Mouse (Mus musculus): ENCODE data around the gene Larp4. TPM values are rescaled to one million over a fixed set of nuclear protein-coding genes. Genes with fewer than 3 reads are reported as not detected.

Larp4 gene
- polyA plus RNA-seq, 1 experiment = 23.8 TPM

DNA sequence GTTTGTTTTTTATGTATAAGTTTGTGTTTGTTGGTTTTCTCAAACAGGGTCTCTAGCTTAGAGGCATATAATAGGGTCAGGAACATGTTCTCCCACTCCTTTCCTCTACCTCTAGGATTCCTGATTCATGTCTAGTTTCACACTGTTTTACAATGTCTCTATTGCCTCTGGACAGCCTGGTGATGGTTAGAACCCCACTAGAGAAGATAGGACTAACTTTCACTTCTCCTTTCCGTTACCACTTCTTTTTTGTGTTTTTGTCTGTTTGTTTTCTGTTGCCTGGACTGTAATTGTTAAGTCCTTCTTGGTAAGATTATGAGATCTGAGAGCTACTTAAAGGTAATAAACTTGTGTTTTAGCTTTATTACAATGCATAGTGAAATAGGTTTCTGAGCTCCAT is 29.5 kb downstream of the Larp4 start:
- 66% methylated on average over 1 of the region's 1 CpGs for WGBS
- DNase-seq (ENCODE audit: low read depth, low spot score) = no peak

- DNase-seq (ENCODE audit: low read depth, low spot score) = no peak
- WGBS = 82% methylated on average over 7 of the region's 7 CpGs
These were observed 34.9 kb downstream of the Larp4 start for GRCm38 (mm10) chr15:100004677-100005273.

GRCm38 (mm10) chr15:100006180-100006579 is 36.3 kb downstream of the Larp4 start:
- no peak for DNase-seq (ENCODE audit: low read depth, low spot score)

DNA sequence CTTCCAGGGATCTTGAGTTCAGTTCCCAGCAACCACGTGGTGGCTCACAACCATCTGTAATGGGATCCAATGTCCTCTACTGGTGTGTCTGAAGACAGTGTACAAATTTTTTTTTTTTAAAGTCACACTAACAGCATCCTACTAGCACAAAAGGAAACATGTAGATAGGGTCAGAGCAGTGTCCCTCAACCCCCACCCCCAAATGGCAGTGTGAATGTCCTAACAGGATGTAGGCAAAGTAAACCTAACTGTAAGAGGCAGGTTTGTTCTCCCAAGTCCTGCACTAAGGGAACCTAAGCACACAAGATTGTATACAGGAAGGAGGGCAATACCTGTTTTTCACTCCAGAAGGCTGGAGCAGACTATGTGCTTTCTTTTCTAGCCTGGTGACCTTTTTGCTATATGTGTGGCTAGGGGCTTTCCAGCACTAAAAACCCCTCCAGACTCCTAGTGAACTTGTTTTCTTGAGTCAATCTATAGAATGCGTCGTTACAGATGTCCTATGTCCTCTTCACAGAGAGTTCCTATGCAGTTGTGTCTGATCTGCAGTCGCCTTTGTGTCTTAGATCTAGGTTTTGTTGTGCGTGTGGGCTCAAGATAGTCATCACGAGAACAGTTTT is 48.5 kb downstream of the Larp4 start:
- no peak for DNase-seq (ENCODE audit: low read depth, low spot score)
- 85% methylated on average over 6 of the region's 6 CpGs for WGBS

- WGBS = 97% methylated on average over 1 of the region's 1 CpGs
- DNase-seq (ENCODE audit: low read depth, low spot score) = no peak
These were observed 51.3 kb downstream of the Larp4 start for GRCm38 (mm10) chr15:100021175-100021574.

DNA sequence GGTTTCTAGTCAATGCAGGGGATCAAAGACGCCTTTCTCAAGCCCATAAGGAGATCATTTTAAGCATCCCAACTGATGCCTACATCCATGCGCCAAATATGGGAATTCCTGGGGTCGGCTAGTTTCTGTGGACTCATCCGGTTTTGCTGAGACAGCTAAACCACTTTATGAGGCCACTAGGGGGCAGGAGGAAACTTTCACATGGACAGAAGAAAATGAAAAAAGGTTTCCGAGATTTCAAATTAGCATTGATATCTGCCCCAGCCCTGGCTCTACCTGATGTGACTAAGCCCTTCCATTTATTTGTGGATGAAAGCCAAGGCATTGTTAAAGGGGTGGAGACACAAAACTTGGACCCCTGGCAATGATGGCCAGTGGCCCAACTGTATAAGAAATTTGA is 53.1 kb downstream of the Larp4 start:
- DNase-seq (ENCODE audit: low read depth, low spot score) = no peak
- WGBS = 12% methylated on average over 5 of the region's 5 CpGs

DNA sequence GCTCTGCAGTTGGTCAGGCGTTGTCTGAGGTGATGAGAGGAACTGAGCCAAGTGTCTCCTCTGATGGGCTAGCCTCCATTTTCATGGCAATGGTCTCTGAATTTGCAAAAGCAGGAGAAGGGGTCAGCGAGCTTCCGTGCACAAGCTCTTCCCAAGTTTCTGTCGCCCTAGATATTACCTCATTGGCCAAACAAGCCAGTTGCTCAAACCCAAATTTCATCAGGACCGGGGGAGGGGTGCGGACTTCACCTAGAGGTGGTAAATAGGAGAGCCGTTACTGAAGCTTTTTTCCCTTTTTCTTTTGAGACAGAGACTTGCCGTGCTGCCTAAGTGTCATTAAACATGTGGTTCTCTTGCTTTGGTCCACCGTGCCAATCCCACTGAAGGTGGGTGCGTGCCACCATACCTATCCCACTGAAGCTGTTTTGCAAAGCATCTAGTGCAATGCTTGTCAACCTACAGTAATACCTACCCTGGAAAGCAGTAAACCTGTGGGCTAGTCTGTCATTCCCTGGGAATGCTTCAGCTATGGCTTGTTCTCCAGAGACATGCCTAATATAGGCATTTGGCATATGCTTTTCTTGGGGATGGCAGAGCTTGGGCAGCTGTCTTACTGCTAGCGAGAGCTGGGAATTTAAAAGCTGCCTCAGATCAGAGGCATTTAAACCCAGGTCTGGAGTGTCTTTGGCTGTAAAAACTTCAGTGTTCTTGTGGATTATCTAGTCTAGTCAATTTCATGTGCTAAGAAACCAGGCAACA is 55.4 kb downstream of the Larp4 start:
- no peak for DNase-seq (ENCODE audit: low read depth, low spot score)
- 76% methylated on average over 11 of the region's 11 CpGs for WGBS

- 70% methylated on average over 2 of the region's 2 CpGs for WGBS
- no peak for DNase-seq (ENCODE audit: low read depth, low spot score)
These were observed 58.3 kb downstream of the Larp4 start for GRCm38 (mm10) chr15:100028133-100028532.

DNA sequence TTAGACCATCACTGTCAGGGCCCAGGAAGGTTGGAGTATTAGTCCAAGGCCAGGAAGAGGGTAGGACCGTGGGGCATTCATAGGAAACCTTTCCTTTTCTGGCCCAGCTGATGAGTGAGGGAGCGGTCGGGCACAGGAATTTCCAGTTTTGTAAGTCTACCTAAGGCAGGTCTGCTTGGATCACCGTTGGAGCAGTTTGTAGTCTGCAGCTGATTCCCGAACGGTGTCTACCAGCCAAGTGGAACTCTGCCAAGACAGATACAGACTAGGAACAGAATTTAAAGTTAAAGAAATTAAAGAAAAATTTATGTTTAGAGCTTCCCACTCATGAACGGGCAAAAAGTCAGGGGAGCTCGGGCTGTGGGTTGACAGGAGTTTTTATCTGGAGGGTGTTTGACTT is 59.6 kb downstream of the Larp4 start:
- WGBS = 27% methylated on average over 8 of the region's 8 CpGs
- no peak for DNase-seq (ENCODE audit: low read depth, low spot score)

GRCm38 (mm10) chr15:100029900-100030299 is 60.0 kb downstream of the Larp4 start:
- WGBS = 89% methylated on average over 2 of the region's 2 CpGs
- DNase-seq (ENCODE audit: low read depth, low spot score) = no peak

DNA sequence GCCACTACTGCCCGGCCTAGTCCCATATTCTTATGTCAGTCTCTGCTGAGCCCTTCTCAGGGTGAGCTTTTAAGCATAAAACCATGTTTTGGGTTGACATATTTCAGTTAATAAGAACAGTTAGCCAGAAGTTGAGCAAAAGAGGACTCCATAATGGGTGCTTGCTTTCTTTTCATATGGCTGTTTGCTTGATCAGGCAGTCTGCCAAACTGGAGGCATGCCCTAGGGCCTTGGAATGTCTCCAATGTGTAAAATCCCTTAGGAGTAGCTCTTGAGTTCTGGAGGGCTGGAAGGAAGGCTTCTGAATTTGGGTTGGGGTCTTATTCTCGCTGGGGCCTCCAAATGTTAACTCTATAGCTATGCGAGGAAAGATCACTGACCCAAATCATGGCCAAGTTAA is 62.7 kb downstream of the Larp4 start:
- DNase-seq (ENCODE audit: low read depth, low spot score) = no peak
- 79% methylated on average over 3 of the region's 3 CpGs for WGBS

- no peak for DNase-seq (ENCODE audit: low read depth, low spot score)
These were observed 68.7 kb downstream of the Larp4 start, which contains the start of gene Dip2b for GRCm38 (mm10) chr15:100038470-100038971. TSS of gene Dip2b (plus strand) at chr15:100038664.

GRCm38 (mm10) chr15:100039001-100039701 is 69.3 kb downstream of the Larp4 start:
- no peak for DNase-seq (ENCODE audit: low read depth, low spot score)
- 1% methylated on average over 36 of the region's 36 CpGs for WGBS

More at GRCm38 (mm10) chr15:100038470-100038971, 68.7 kb downstream of the Larp4 start, which contains the start of gene Dip2b:
- under 1% methylated on average over 68 of the region's 68 CpGs for WGBS

GRCm38 (mm10) chr15:100040541-100041266 is 70.8 kb downstream of the Larp4 start:
- WGBS = 52% methylated on average over 14 of the region's 14 CpGs
- no peak for DNase-seq (ENCODE audit: low read depth, low spot score)

GRCm38 (mm10) chr15:100041267-100042047 is 71.6 kb downstream of the Larp4 start:
- 16% methylated on average over 10 of the region's 10 CpGs for WGBS
- DNase-seq (ENCODE audit: low read depth, low spot score) = no peak

DNA sequence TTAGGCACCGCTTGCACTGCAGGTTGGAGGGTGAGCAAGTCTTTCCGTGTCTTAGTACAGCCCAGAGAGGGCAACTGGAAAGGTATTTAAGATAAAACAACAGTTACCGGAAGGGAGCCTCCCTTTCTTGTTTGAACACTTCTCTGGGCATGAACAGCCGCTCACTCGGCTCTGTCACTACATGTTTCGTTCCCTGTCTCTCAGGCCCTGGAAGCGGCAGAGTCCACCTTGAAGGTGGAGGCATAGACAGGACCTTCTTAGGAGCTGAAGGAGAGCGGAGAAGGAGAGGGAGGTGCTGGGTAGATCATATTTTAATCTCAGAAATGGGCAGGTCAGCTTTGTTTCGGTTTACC is 72.2 kb downstream of the Larp4 start:
- WGBS = 49% methylated on average over 9 of the region's 9 CpGs
- no peak for DNase-seq (ENCODE audit: low read depth, low spot score)

GRCm38 (mm10) chr15:100045576-100045975 is 75.7 kb downstream of the Larp4 start:
- no peak for DNase-seq (ENCODE audit: low read depth, low spot score)
- 55% methylated on average over 6 of the region's 6 CpGs for WGBS

- DNase-seq (ENCODE audit: low read depth, low spot score) = no peak
- WGBS = 82% methylated on average over 7 of the region's 7 CpGs
These were observed 79.7 kb downstream of the Larp4 start for GRCm38 (mm10) chr15:100049496-100050087.

All from large intestine, adult 2 months (tissue).